Mouse (Mus musculus) forebrain, embryonic 14.5 days (tissue): Measurements from ENCODE around the gene Zfp42. TPM values are rescaled to one million over a fixed set of nuclear protein-coding genes. Genes with fewer than 3 reads are reported as not detected.

ENCODE experiments used
- ATAC-seq: fragments of 200-750 bp; cut with Nextera tagmentation; 2 replicates; pipeline ENCODE4 v1.8.0; 2017; ENCODE audit warnings: mild to moderate bottlenecking, moderate library complexity
- DNase-seq: peaks from one replicate; pipeline ENCODE4 v3.0.0-alpha.2; 2015; ENCODE audit warnings: low spot score
- H3K27ac ChIP-seq: fragments of 300-500 bp; sonication (generic); 2 replicates; pipeline ENCODE4 v1.5.1; 2014; ENCODE audit warnings: low read depth, mild to moderate bottlenecking, control low read depth, low read length, moderate library complexity
- H3K27me3 ChIP-seq: fragments of 300-500 bp; sonication (generic); replicated peaks from 2 replicates; pipeline ENCODE4 v1.6.1; 2014; ENCODE audit warnings: low read length, control low read depth, mixed read lengths; ENCODE audit not compliant: control insufficient read depth, insufficient read depth
- H3K36me3 ChIP-seq: fragments of 300-500 bp; sonication (generic); 2 replicates; pipeline ENCODE4 v1.6.1; 2014; ENCODE audit warnings: low read length, control low read depth; ENCODE audit not compliant: control insufficient read depth, insufficient read depth
- H3K4me1 ChIP-seq: fragments of 300-500 bp; sonication (generic); 2 replicates; pipeline ENCODE4 v1.6.1; 2014; ENCODE audit warnings: antibody characterized with exemption, low read length, control low read depth; ENCODE audit not compliant: control insufficient read depth, insufficient read depth
- H3K4me2 ChIP-seq: fragments of 300-500 bp; sonication (generic); 2 replicates; pipeline ENCODE4 v1.6.1; 2014; ENCODE audit warnings: mild to moderate bottlenecking, control low read depth, low read length
- H3K4me3 ChIP-seq: fragments of 300-500 bp; sonication (generic); 2 replicates; pipeline ENCODE4 v1.5.1; 2014; ENCODE audit warnings: low read depth, low read length, control low read depth
- H3K9ac ChIP-seq: fragments of 300-500 bp; sonication (generic); 2 replicates; pipeline ENCODE4 v1.6.1; 2014; ENCODE audit warnings: mild to moderate bottlenecking, low read length, control low read depth, moderate library complexity
- H3K9me3 ChIP-seq: fragments of 300-500 bp; sonication (generic); replicated peaks from 2 replicates; pipeline ENCODE4 v1.6.1; 2016; ENCODE audit warnings: low read length, control low read depth, mixed read lengths; ENCODE audit not compliant: control insufficient read depth
- WGBS: fragments of 180-500 bp; shearing (Covaris S2); extraction: QIAGEN DNeasy Blood & Tissue Kit; methylation state at CpG from one replicate; pipeline ENCODE4 v1.1.7; 2014; 5-methylcytosine and 5-hydroxymethylcytosine counted together
- polyA plus RNA-seq: library from polyadenylated mRNA; unstranded; fragments of >200 nt; fragmentation: Nextera tagmentation; extraction: Ambion mirVana; gene quantifications from 2 replicates; pipeline ENCODE4 v1.2.1, GENCODE M21; 2014

Zfp42 gene
- polyA plus RNA-seq, 1 experiment from 2014 or later, result not detected

DNA sequence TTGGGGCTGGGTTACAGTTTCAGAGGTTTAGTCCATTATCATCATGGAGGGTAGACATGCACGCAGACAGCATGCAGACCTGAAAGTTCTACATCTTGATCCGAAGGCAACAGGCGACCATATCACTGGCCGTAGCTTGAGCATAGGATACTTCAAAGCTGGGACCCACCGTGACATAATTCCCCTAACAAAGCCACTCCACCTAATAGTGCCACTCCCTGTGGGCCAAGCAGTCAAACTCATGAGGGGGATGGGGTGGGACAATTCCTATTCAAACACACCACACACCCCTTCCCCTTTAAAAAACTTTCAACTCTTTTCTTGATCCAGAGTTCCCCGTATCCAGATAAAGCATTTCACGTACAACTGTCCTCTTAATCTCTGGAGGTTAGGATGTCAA lies 23.5 kb downstream of the Zfp42 start:
- DNase-seq, result no peak
- Histone ChIP-seq H3K4me2 (no peak overlapping the region), H3K4me1 (no peaks in the 10 kb centered on the region), H3K9me3 (no peaks in the 10 kb centered on the region), H3K4me3 (no peak overlapping the region), H3K27me3 (no peaks in the 10 kb centered on the region), H3K27ac (no peak overlapping the region), H3K9ac (no peak overlapping the region), H3K36me3 (no peaks in the 10 kb centered on the region)
- 64% methylated on average over 7 of the region's 7 CpGs for WGBS
- ATAC-seq, result no peak

GRCm38 (mm10) chr8:43278397-43278796 lies 28.4 kb downstream of the Zfp42 start:
- no peaks in the 10 kb centered on the region for H3K9me3 ChIP-seq
- 76% methylated on average over 4 of the region's 4 CpGs for WGBS
- no peak overlapping the region for H3K4me2 ChIP-seq
- DNase-seq (no peak), ATAC-seq (no peak)
- H3K9ac ChIP-seq, result no peak overlapping the region
- H3K36me3 ChIP-seq, result no peaks in the 10 kb centered on the region
- H3K4me1 ChIP-seq, result no peaks in the 10 kb centered on the region
- H3K4me3 ChIP-seq, result no peak overlapping the region
- H3K27ac ChIP-seq, result no peak overlapping the region
- H3K27me3 ChIP-seq, result no peaks in the 10 kb centered on the region

GRCm38 (mm10) chr8:43260961-43261360 lies 45.8 kb downstream of the Zfp42 start:
- no peak for ATAC-seq
- no peaks in the 10 kb centered on the region for H3K9me3 ChIP-seq
- no peak overlapping the region for H3K9ac ChIP-seq
- DNase-seq, result no peak
- no peaks in the 10 kb centered on the region for H3K36me3 ChIP-seq
- no peak overlapping the region for H3K4me3 ChIP-seq
- no peaks in the 10 kb centered on the region for H3K4me1 ChIP-seq
- no peak overlapping the region for H3K27ac ChIP-seq
- no peak overlapping the region for H3K4me2 ChIP-seq
- WGBS, result 96% methylated on average over 6 of the region's 6 CpGs
- H3K27me3 ChIP-seq, result no peaks in the 10 kb centered on the region

DNA sequence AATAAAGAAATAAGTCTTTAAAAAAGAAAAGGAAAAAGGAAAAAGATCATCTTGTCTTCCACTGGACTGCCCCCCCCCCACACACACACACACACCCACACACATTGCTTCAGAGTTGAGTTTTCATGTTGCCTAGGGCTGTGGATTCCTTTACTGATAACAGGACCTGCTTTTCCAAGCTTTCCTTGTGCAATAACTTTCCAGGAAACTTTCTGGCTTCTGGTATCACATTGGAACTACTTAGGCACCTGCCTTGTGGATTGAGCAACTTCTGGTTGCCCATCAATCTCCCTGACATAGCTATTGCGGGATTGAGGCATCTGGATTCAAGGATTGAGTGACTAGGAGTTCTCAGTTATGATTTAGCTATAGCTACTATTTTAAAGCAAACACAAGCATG lies 48.9 kb downstream of the Zfp42 start:
- WGBS, result 96% methylated on average over 1 of the region's 1 CpGs
- ATAC-seq (no peak), DNase-seq (no peak)
- Histone ChIP-seq H3K4me2 (no peak overlapping the region), H3K9me3 (no peaks in the 10 kb centered on the region), H3K27ac (no peak overlapping the region), H3K4me1 (no peaks in the 10 kb centered on the region), H3K27me3 (no peaks in the 10 kb centered on the region), H3K9ac (no peak overlapping the region), H3K4me3 (no peak overlapping the region), H3K36me3 (no peaks in the 10 kb centered on the region)

GRCm38 (mm10) chr8:43255695-43256094 lies 51.1 kb downstream of the Zfp42 start:
- DNase-seq, result no peak

DNA sequence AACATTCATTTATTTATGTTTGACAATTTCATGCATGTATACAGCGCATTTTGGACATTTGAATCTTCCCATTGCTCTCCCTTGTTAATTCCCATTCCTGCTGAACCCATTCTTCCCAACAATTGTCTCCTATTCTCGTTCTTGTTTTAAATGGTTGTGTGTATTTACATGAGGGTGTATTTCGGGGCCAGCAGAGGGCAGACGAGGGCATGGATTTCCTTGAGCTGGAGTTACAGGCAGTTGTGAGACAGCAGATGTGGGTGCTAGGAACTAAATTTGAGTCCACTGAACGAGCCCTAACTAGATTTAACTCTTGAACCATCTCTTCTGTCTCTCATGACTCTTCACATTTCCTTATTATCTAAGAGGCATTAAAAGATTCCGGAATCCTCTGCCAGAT lies 55.1 kb downstream of the Zfp42 start:
- Histone ChIP-seq H3K27ac (no peak overlapping the region), H3K4me3 (no peak overlapping the region), H3K27me3 (no peaks in the 10 kb centered on the region), H3K4me2 (no peak overlapping the region), H3K9ac (no peak overlapping the region), H3K4me1 (no peaks in the 10 kb centered on the region), H3K9me3 (no peaks in the 10 kb centered on the region), H3K36me3 (no peaks in the 10 kb centered on the region)
- WGBS, result 87% methylated on average over 6 of the region's 6 CpGs
- DNase-seq (no peak), ATAC-seq (no peak)

More at GRCm38 (mm10) chr8:43255695-43256094, 51.1 kb downstream of the Zfp42 start:
- Histone ChIP-seq H3K4me1 (no peaks in the 10 kb centered on the region), H3K27ac (no peak overlapping the region), H3K36me3 (no peaks in the 10 kb centered on the region), H3K9ac (no peak overlapping the region), H3K4me3 (no peak overlapping the region), H3K9me3 (no peaks in the 10 kb centered on the region), H3K27me3 (no peaks in the 10 kb centered on the region), H3K4me2 (no peak overlapping the region)
- ATAC-seq, result no peak
- WGBS, result 80% methylated on average over 6 of the region's 6 CpGs

GRCm38 (mm10) chr8:43248707-43249106 lies 58.1 kb downstream of the Zfp42 start:
- Histone ChIP-seq H3K9ac (no peak overlapping the region), H3K4me2 (no peak overlapping the region), H3K4me1 (no peaks in the 10 kb centered on the region), H3K36me3 (no peaks in the 10 kb centered on the region), H3K27me3 (no peaks in the 10 kb centered on the region), H3K27ac (no peak overlapping the region), H3K4me3 (no peak overlapping the region), H3K9me3 (no peaks in the 10 kb centered on the region)
- WGBS, result 92% methylated on average over 8 of the region's 8 CpGs
- no peak for ATAC-seq
- DNase-seq, result no peak

Other genes with a start within 250 kb of the Zfp42 start
- gene Triml1, start 165.5 kb downstream of the Zfp42 start, polyA plus RNA-seq, result not detected in 2 replicates
- not detected in 2 replicates for gene Triml2, start 126.4 kb downstream of the Zfp42 start, polyA plus RNA-seq
- not detected in 2 replicates for gene Adam26b, start 221.1 kb upstream of the Zfp42 start, polyA plus RNA-seq